Mouse (Mus musculus) heart, embryonic 11.5 days (tissue): ENCODE results near the gene Ccnt1. TPM values are rescaled to one million over a fixed set of nuclear protein-coding genes. Genes with fewer than 3 reads are reported as not detected.
"Not testable (repeated sequence)": the region's sequence is repeated elsewhere in the genome, so short reads cannot be mapped to it uniquely, and the experiment has no call there.

Experiments used
- ATAC-seq: fragments of 200-750 bp; cut with Nextera tagmentation; replicated peaks from 2 replicates; pipeline ENCODE4 v1.8.0; 2017; ENCODE audit warnings: moderate library complexity; ENCODE audit not compliant: insufficient number of reproducible peaks, low FRiP score, low TSS enrichment
- H3K27ac ChIP-seq: fragments of 300-500 bp; sonication (generic); 2 replicates; pipeline ENCODE4 v1.5.1; 2014; ENCODE audit warnings: mild to moderate bottlenecking, low read depth, low read length
- H3K27me3 ChIP-seq: fragments of 300-500 bp; sonication (generic); 2 replicates; pipeline ENCODE4 v1.6.1; 2014; ENCODE audit warnings: mild to moderate bottlenecking, low read length, mixed read lengths; ENCODE audit not compliant: control insufficient read depth, insufficient read depth
- H3K36me3 ChIP-seq: fragments of 300-500 bp; sonication (generic); 2 replicates; pipeline ENCODE4 v1.6.1; 2014; ENCODE audit warnings: mild to moderate bottlenecking, low read length, moderate library complexity, mixed read lengths; ENCODE audit not compliant: control insufficient read depth, insufficient read depth
- H3K4me1 ChIP-seq: fragments of 300-500 bp; sonication (generic); 2 replicates; pipeline ENCODE4 v1.6.1; 2014; ENCODE audit warnings: low read length; ENCODE audit not compliant: control insufficient read depth, insufficient read depth
- H3K4me2 ChIP-seq: fragments of 300-500 bp; sonication (generic); 2 replicates; pipeline ENCODE4 v1.6.1; 2014; ENCODE audit warnings: mild to moderate bottlenecking, moderate library complexity
- H3K4me3 ChIP-seq: fragments of 300-500 bp; sonication (generic); 2 replicates; pipeline ENCODE4 v1.5.1; 2014; ENCODE audit warnings: low read depth, low read length
- H3K9ac ChIP-seq: fragments of 300-500 bp; sonication (generic); 2 replicates; pipeline ENCODE4 v1.6.1; 2014; ENCODE audit warnings: mild to moderate bottlenecking, low read depth, low read length, moderate library complexity
- H3K9me3 ChIP-seq: fragments of 300-500 bp; sonication (generic); replicated peaks from 2 replicates; pipeline ENCODE4 v1.6.1; 2016; ENCODE audit warnings: low read length; ENCODE audit not compliant: control insufficient read depth
- WGBS: fragments of 180-500 bp; shearing (Covaris S2); extraction: QIAGEN DNeasy Blood & Tissue Kit; methylation state at CpG from one replicate; pipeline ENCODE4 v1.1.7; 2014; ENCODE audit not compliant: insufficient replicate concordance; 5-methylcytosine and 5-hydroxymethylcytosine counted together
- polyA plus RNA-seq: library from polyadenylated mRNA; unstranded; fragments of >200 nt; fragmentation: Nextera tagmentation; extraction: Ambion mirVana; gene quantifications from 2 replicates; pipeline ENCODE4 v1.2.1, GENCODE M21; 2014

Gene Ccnt1
- polyA plus RNA-seq, 1 experiment from 2014 or later = 42.3 TPM

GRCm38 (mm10) chr15:98587751-98588150 lies 17.0 kb upstream of the Ccnt1 start:
- H3K9me3 ChIP-seq = no peaks in the 10 kb centered on the region
- WGBS = 84% methylated on average over 11 of the region's 11 CpGs
- H3K27ac ChIP-seq = no peak overlapping the region
- H3K4me2 ChIP-seq = no peak overlapping the region
- H3K9ac ChIP-seq = no peak overlapping the region
- no peak for ATAC-seq
- peaks cover 13% of the 10 kb centered on the region for H3K4me1 ChIP-seq
- no peak overlapping the region for H3K4me3 ChIP-seq
- no peaks in the 10 kb centered on the region for H3K27me3 ChIP-seq
- H3K36me3 ChIP-seq = peaks cover 29% of the 10 kb centered on the region

GRCm38 (mm10) chr15:98586141-98586540 lies 15.4 kb upstream of the Ccnt1 start:
- not testable (repeated sequence) for ATAC-seq, H3K4me2 ChIP-seq, H3K9ac ChIP-seq, H3K9me3 ChIP-seq, H3K27me3 ChIP-seq, H3K4me3 ChIP-seq
- 61% methylated on average over 9 of the region's 9 CpGs for WGBS
- H3K4me1 ChIP-seq = peaks cover 15% of the 10 kb centered on the region
- H3K27ac ChIP-seq = peak overlapping the region; percentile 37; the same call in 1 of the 2 replicates
- peaks cover 13% of the 10 kb centered on the region for H3K36me3 ChIP-seq

GRCm38 (mm10) chr15:98585421-98585820 lies 14.7 kb upstream of the Ccnt1 start:
- no peaks in the 10 kb centered on the region for H3K9me3 ChIP-seq
- WGBS = 34% methylated on average over 7 of the region's 7 CpGs
- H3K4me3 ChIP-seq = no peak overlapping the region
- peak overlapping the region; percentile 37; the same call in 1 of the 2 replicates for H3K27ac ChIP-seq
- no peak for ATAC-seq
- no peak overlapping the region for H3K9ac ChIP-seq
- peaks cover 15% of the 10 kb centered on the region for H3K4me1 ChIP-seq
- peaks cover 8% of the 10 kb centered on the region for H3K36me3 ChIP-seq
- H3K27me3 ChIP-seq = no peaks in the 10 kb centered on the region
- H3K4me2 ChIP-seq = no peak overlapping the region

DNA sequence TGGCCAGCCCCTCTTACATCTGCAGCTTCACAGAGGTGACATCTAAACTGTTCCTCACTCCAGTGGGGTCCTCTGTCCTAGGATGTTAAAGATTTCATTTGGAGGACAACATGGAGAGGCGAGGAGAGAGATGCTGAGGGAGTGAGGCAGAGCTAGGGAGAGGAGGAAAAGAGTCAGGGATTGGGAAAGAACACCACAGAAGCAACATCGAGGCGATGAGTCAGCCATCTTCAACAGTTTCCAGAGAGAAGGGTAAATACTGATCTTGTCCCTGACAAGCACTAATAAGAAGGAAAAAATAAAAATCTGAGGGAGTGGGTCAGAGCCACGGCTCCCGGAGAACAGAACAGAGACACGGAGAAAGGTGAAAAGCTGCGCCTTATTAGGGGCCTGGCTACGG lies 12.3 kb upstream of the Ccnt1 start:
- no peaks in the 10 kb centered on the region for H3K36me3 ChIP-seq
- H3K27me3 ChIP-seq = no peaks in the 10 kb centered on the region
- H3K4me3 ChIP-seq = no peak overlapping the region
- H3K9ac ChIP-seq = no peak overlapping the region
- no peaks in the 10 kb centered on the region for H3K9me3 ChIP-seq
- peaks cover 15% of the 10 kb centered on the region for H3K4me1 ChIP-seq
- no peak for ATAC-seq
- H3K27ac ChIP-seq = no peak overlapping the region
- WGBS = 75% methylated on average over 8 of the region's 8 CpGs
- H3K4me2 ChIP-seq = no peak overlapping the region

GRCm38 (mm10) chr15:98582410-98582809 lies 11.7 kb upstream of the Ccnt1 start:
- Histone ChIP-seq H3K9me3 (no peaks in the 10 kb centered on the region), H3K27me3 (no peaks in the 10 kb centered on the region), H3K4me1 (peaks cover 15% of the 10 kb centered on the region), H3K27ac (no peak overlapping the region), H3K4me2 (no peak overlapping the region), H3K9ac (no peak overlapping the region), H3K4me3 (no peak overlapping the region), H3K36me3 (no peaks in the 10 kb centered on the region)
- ATAC-seq = no peak
- WGBS = 80% methylated on average over 8 of the region's 8 CpGs

- H3K4me1 ChIP-seq = peaks cover 7% of the 10 kb centered on the region; the same call in 1 of the 2 replicates
- no peak overlapping the region for H3K4me2 ChIP-seq
- H3K9ac ChIP-seq = no peak overlapping the region
- no peak for ATAC-seq
- H3K4me3 ChIP-seq = no peak overlapping the region
- 39% methylated on average over 5 of the region's 5 CpGs for WGBS
- no peak overlapping the region for H3K27ac ChIP-seq
- no peaks in the 10 kb centered on the region for H3K9me3 ChIP-seq
- H3K36me3 ChIP-seq = no peaks in the 10 kb centered on the region
- no peaks in the 10 kb centered on the region for H3K27me3 ChIP-seq
Measured at GRCm38 (mm10) chr15:98579795-98580464, 9.2 kb upstream of the Ccnt1 start.

DNA sequence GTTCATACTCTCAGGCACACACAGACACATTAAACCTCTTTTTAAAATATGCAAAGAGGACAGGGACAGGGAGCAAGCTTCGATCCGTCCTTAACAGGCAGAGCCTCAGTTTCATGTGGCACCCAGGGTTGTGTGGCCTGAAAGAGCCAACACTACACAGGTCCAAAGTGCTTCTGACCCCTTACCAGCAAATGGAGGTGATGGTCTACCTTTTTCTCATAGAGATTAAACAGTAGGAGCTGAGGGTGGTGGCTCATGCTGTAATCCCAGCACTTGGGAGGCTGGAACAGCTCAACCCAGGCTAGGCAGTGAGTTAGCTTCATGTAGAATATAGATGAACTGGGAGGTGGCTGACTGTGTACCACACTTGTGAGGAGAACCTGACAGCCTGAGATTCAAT lies 8.6 kb upstream of the Ccnt1 start:
- Histone ChIP-seq H3K4me2 (no peak overlapping the region), H3K4me3 (no peak overlapping the region), H3K9me3 (no peaks in the 10 kb centered on the region), H3K27me3 (no peaks in the 10 kb centered on the region), H3K9ac (no peak overlapping the region), H3K27ac (no peak overlapping the region), H3K36me3 (no peaks in the 10 kb centered on the region), H3K4me1 (peaks cover 5% of the 10 kb centered on the region; the same call in 1 of the 2 replicates)
- WGBS = 79% methylated on average over 2 of the region's 2 CpGs
- ATAC-seq = no peak

DNA sequence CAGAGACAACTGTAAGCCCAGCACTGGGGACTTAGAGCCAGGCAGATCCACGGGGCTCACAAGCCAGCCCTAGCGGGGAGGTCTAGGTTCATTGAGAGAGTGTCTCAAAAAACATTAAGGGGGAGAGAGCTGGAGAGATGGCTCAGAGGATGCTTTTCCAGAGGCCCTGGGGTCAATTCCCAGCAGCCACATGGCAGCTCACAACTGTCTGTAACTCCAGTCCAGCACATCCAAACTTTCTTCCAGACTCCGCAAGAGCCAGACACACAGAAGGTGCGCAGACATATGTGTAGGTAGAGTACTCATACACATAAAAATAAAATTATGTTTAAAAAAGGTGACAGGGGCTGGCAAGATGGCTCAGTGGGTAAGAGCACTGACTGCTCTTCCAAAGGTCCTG lies 2.6 kb upstream of the Ccnt1 start:
- H3K36me3 ChIP-seq = no peaks in the 10 kb centered on the region
- no peak overlapping the region for H3K9ac ChIP-seq
- H3K27me3 ChIP-seq = no peaks in the 10 kb centered on the region
- H3K27ac ChIP-seq = no peak overlapping the region
- no peak overlapping the region for H3K4me2 ChIP-seq
- 77% methylated on average over 4 of the region's 4 CpGs for WGBS
- ATAC-seq = no peak
- H3K4me3 ChIP-seq = no peak overlapping the region
- H3K9me3 ChIP-seq = no peaks in the 10 kb centered on the region
- peaks cover 6% of the 10 kb centered on the region for H3K4me1 ChIP-seq

GRCm38 (mm10) chr15:98569795-98570365 lies 843 bp downstream of the Ccnt1 start:
- peaks cover 21% of the 10 kb centered on the region for H3K4me1 ChIP-seq
- no peak for ATAC-seq
- H3K9me3 ChIP-seq = no peaks in the 10 kb centered on the region
- H3K9ac ChIP-seq = no peak overlapping the region
- H3K4me3 ChIP-seq = no peak overlapping the region
- H3K27me3 ChIP-seq = no peaks in the 10 kb centered on the region
- H3K36me3 ChIP-seq = no peaks in the 10 kb centered on the region
- H3K27ac ChIP-seq = no peak overlapping the region
- WGBS = 76% methylated on average over 4 of the region's 4 CpGs
- no peak overlapping the region for H3K4me2 ChIP-seq
